Comparison of ENCODE assay signal across 9 mouse cellular contexts in the genomic region with DNA sequence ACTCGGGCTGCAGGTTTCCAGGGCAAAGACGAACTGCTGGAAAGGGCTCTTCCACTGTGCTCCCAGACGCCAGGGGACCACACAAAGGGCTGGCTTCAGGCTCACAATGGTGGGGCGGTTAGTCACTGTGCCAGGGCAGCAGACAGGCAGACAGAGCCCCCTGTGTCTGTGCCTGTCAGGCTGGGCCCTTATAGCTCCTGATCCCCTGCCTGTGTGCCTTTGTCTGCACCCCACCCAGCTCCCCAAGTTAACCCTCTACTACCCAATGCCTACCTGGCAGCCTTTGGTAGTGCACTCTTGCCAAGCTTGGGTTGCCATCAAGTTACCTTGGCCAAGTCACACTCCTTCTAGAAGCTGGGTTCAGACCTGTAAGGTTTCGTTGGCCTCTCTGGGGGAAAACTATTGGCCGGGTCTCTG.
DNase-seq lines count a peak whose midpoint lies in the region; ATAC-seq and TF ChIP-seq lines count a peak whose summit lies in the region.
"Had no signal": no experiment of that assay in that cellular context is flagged by ENCODE, and none has a peak within 500 bp of the region (broad histone marks: within the 10 kb centered on the region; RNA-seq: fewer than 3 reads in every experiment).

No protein-coding gene starts in this region.

- peak; percentile 90 for TF ChIP-seq POLR2A in myocyte (IDR thresholded peaks at IDR 0.05; ENCODE audit: insufficient read length, low read depth)

- H3K4me1 ChIP-seq in forebrain, embryonic 13.5 days: peaks cover 64% of the 10 kb centered on the region
- H3K4me1 ChIP-seq in forebrain, embryonic 10.5 days: peaks cover 27% of the 10 kb centered on the region
- peaks cover 36% of the 10 kb centered on the region for H3K4me1 ChIP-seq in lung, embryonic 16.5 days (replicated peaks; ENCODE audit: control insufficient read depth, insufficient read depth, low read length)
- H3K4me1 ChIP-seq in forebrain, embryonic 16.5 days (replicated peaks; ENCODE audit: control insufficient read depth, insufficient read depth, low read length): peaks cover 58% of the 10 kb centered on the region

- peaks cover 54% of the 10 kb centered on the region for H3K27me3 ChIP-seq in forebrain, embryonic 13.5 days
- H3K27me3 ChIP-seq in forebrain, embryonic 10.5 days (ENCODE audit: poor library complexity, severe bottlenecking): peaks cover 100% of the 10 kb centered on the region
- H3K27me3 ChIP-seq in lung, embryonic 16.5 days (ENCODE audit: control insufficient read depth, insufficient read depth, low read depth, low read length): no peaks in the 10 kb centered on the region
- H3K27me3 ChIP-seq in forebrain, embryonic 16.5 days (replicated peaks; ENCODE audit: control insufficient read depth, insufficient read depth, low read length): peaks cover under 1% of the 10 kb centered on the region; the same call in 1 of the 2 replicates
- H3K27me3 ChIP-seq in myocyte (ENCODE audit: control insufficient read depth, insufficient read depth, insufficient read length): no peaks in the 10 kb centered on the region
- H3K27me3 ChIP-seq: CH12.LX had no signal

- peak overlapping the region; percentile 70 for H3K4me2 ChIP-seq in forebrain, embryonic 13.5 days
- H3K4me2 ChIP-seq in lung, embryonic 16.5 days (ENCODE audit: low read depth, low read length): peak overlapping the region; percentile 19
- peak overlapping the region; percentile 63 for H3K4me2 ChIP-seq in forebrain, embryonic 16.5 days (ENCODE audit: low read length)
- peak overlapping the region; percentile 91 for H3K4me2 ChIP-seq in myocyte (ENCODE audit: low read depth)

- H3K79me2 ChIP-seq in myocyte (ENCODE audit: control insufficient read depth, insufficient read depth): peaks cover 66% of the 10 kb centered on the region

- no peaks in the 10 kb centered on the region for H3K36me3 ChIP-seq in forebrain, embryonic 13.5 days (ENCODE audit: poor library complexity, severe bottlenecking)
- H3K36me3 ChIP-seq in forebrain, embryonic 10.5 days (replicated peaks): no peaks in the 10 kb centered on the region
- no peaks in the 10 kb centered on the region for H3K36me3 ChIP-seq in lung, embryonic 16.5 days (ENCODE audit: control insufficient read depth, insufficient read depth, low read length)
- H3K36me3 ChIP-seq in forebrain, embryonic 16.5 days (ENCODE audit: control insufficient read depth, insufficient read depth): no peaks in the 10 kb centered on the region
- no peaks in the 10 kb centered on the region for H3K36me3 ChIP-seq in myocyte (ENCODE audit: control insufficient read depth, insufficient read depth)

- H3K27ac ChIP-seq in forebrain, embryonic 13.5 days: peak overlapping the region; percentile 99
- no peak overlapping the region for H3K27ac ChIP-seq in forebrain, embryonic 10.5 days
- peak overlapping the region; percentile 12; the same call in 1 of the 2 replicates for H3K27ac ChIP-seq in lung, embryonic 16.5 days (ENCODE audit: low read length)
- peak overlapping the region; percentile 99 for H3K27ac ChIP-seq in forebrain, embryonic 16.5 days (ENCODE audit: low read length)

- peak overlapping the region; percentile 44 for H3K9ac ChIP-seq in forebrain, embryonic 13.5 days
- H3K9ac ChIP-seq in lung, embryonic 16.5 days (ENCODE audit: low read length): peak overlapping the region; percentile 90
- H3K9ac ChIP-seq in forebrain, embryonic 16.5 days (replicated peaks; ENCODE audit: low read depth, low read length): peak overlapping the region; percentile 53

- peak overlapping the region; percentile 4; the same call in 1 of the 2 replicates for H3K4me3 ChIP-seq in forebrain, embryonic 13.5 days
- no peak overlapping the region for H3K4me3 ChIP-seq in forebrain, embryonic 10.5 days
- no peak overlapping the region for H3K4me3 ChIP-seq in lung, embryonic 16.5 days (ENCODE audit: low read length)
- H3K4me3 ChIP-seq in forebrain, embryonic 16.5 days (replicated peaks; ENCODE audit: low read length): peak overlapping the region; percentile 21; the same call in 1 of the 2 replicates
- H3K4me3 ChIP-seq in myocyte: peak overlapping the region; percentile 30

- peak overlapping the region; percentile 1 for H3ac ChIP-seq in myocyte (ENCODE audit: control insufficient read depth, insufficient read length)

- WGBS in forebrain, embryonic 13.5 days: 23% methylated on average over 6 of the region's 6 CpGs
- 37% methylated on average over 6 of the region's 6 CpGs for WGBS in forebrain, embryonic 10.5 days
- 47% methylated on average over 6 of the region's 6 CpGs for WGBS in lung, embryonic 16.5 days
- WGBS in forebrain, embryonic 16.5 days: 19% methylated on average over 6 of the region's 6 CpGs

- peak; percentile 56 for ATAC-seq in forebrain, embryonic 13.5 days
- no peak for ATAC-seq in lung, embryonic 16.5 days (ENCODE audit: low read depth)
- peak; percentile 65 for ATAC-seq in forebrain, embryonic 16.5 days
- ATAC-seq in CD4-positive, CD25-positive, alpha-beta regulatory T cell, adult 4 months: no peak

- DNase-seq in forebrain, embryonic 10.5 days (ENCODE audit: extremely low spot score, low spot score): no peak
- no peak for DNase-seq in lung, postnatal 14 days
- no peak for DNase-seq in ovary, postnatal 14 days (ENCODE audit: low spot score)

- H3K9me3 ChIP-seq in forebrain, embryonic 13.5 days (replicated peaks): no peaks in the 10 kb centered on the region
- H3K9me3 ChIP-seq in forebrain, embryonic 10.5 days: no peaks in the 10 kb centered on the region
- no peaks in the 10 kb centered on the region for H3K9me3 ChIP-seq in lung, embryonic 16.5 days (ENCODE audit: control insufficient read depth, low read length)
- no peaks in the 10 kb centered on the region for H3K9me3 ChIP-seq in forebrain, embryonic 16.5 days (ENCODE audit: control insufficient read depth, low read length)

TF ChIP-seq in myocyte, 11 proteins besides CTCF, POLR2A, EP300 and RAD21:
- TF ChIP-seq POLR2AphosphoS2 (IDR thresholded peaks at IDR 0.05; ENCODE audit: insufficient read length, low read depth): peak; percentile 83
- no peak for TF ChIP-seq MYOD1 (IDR thresholded peaks at IDR 0.05; ENCODE audit: control insufficient read depth in 1 of 3, insufficient read length in 2 of 3, low read depth in 2 of 3)
TF ChIP-seq in myocyte: peak in this region for 1.

Comparison
In these comparisons a context has a peak if more than half of its experiments do, and no peak if none do; other contexts are left out.
1. H3K4me3 ChIP-seq: peak in forebrain, embryonic 13.5 days (single experiment), forebrain, embryonic 16.5 days (single experiment) and myocyte (single experiment); none in forebrain, embryonic 10.5 days (single experiment) and lung, embryonic 16.5 days (single experiment).
2. ATAC-seq: peak in forebrain, embryonic 13.5 days (single experiment) and forebrain, embryonic 16.5 days (single experiment); none in lung, embryonic 16.5 days (single experiment) and CD4-positive, CD25-positive, alpha-beta regulatory T cell, adult 4 months (single experiment).
3. H3K4me2 ChIP-seq: peak in every context shown above with its lines; median percentile 91 in myocyte; 70 in forebrain, embryonic 13.5 days; 63 in forebrain, embryonic 16.5 days; 19 in lung, embryonic 16.5 days.
4. Peak in every context shown above with its lines, with median percentiles within 50 percentile points of each other: H3K9ac ChIP-seq.